10 mouse cellular contexts compared by ENCODE assay signal in genomic region chr2:45113912-45114311, GRCm38 (mm10). TPM values are rescaled to one million over a fixed set of nuclear protein-coding genes. Genes with fewer than 3 reads are reported as not detected.
DNase-seq lines count a peak whose midpoint lies in the region; ATAC-seq and TF ChIP-seq lines count a peak whose summit lies in the region.
"Had no signal": no experiment of that assay in that cellular context is flagged by ENCODE, and none has a peak within 500 bp of the region (broad histone marks: within the 10 kb centered on the region; RNA-seq: fewer than 3 reads in every experiment).

No protein-coding gene starts in this region.

- ATAC-seq in heart, postnatal 0 days (ENCODE audit: insufficient read depth, low read depth): no peak
- no peak for ATAC-seq in forebrain, embryonic 15.5 days (replicated peaks)
- ATAC-seq in midbrain, embryonic 11.5 days (ENCODE audit: low FRiP score): no peak
- ATAC-seq in erythroblast, adult 5-6 weeks (replicated peaks; ENCODE audit: low FRiP score, poor library complexity, severe bottlenecking): no peak

- H3K36me3 ChIP-seq in heart, postnatal 0 days (replicated peaks; ENCODE audit: control insufficient read depth, insufficient read depth, low read length): no peaks in the 10 kb centered on the region
- H3K36me3 ChIP-seq in forebrain, embryonic 15.5 days: no peaks in the 10 kb centered on the region
- no peaks in the 10 kb centered on the region for H3K36me3 ChIP-seq in midbrain, embryonic 11.5 days (ENCODE audit: control insufficient read depth, insufficient read depth, low read length)

- H3K4me1 ChIP-seq in heart, postnatal 0 days (ENCODE audit: control insufficient read depth, insufficient read depth): no peaks in the 10 kb centered on the region
- peaks cover 31% of the 10 kb centered on the region for H3K4me1 ChIP-seq in forebrain, embryonic 15.5 days
- peaks cover 22% of the 10 kb centered on the region for H3K4me1 ChIP-seq in midbrain, embryonic 11.5 days (ENCODE audit: control insufficient read depth, insufficient read depth, low read length)

- TF ChIP-seq CTCF in heart, postnatal 0 days (IDR thresholded peaks at IDR 0.05; ENCODE audit: low read depth): no peak

- DNase-seq in heart, postnatal 0 days (ENCODE audit: low spot score): no peak
- no peak for DNase-seq in heart, postnatal 36 days
- peak; percentile 73 for DNase-seq in MEL-GATA-1-ER (ENCODE audit: extremely low read depth, low read depth)
- peak; percentile 80 for DNase-seq in midbrain, embryonic 11.5 days (ENCODE audit: low spot score, missing footprints)
- no peak for DNase-seq in cerebellum, adult 18-20 months
- DNase-seq in right cerebral cortex, adult 18-20 months: no peak
- DNase-seq: cerebellum, adult 2 months; left cerebral cortex, postnatal 4 days had no signal

- no peaks in the 10 kb centered on the region for H3K27me3 ChIP-seq in heart, postnatal 0 days (ENCODE audit: control insufficient read depth, insufficient read depth, low read length)
- H3K27me3 ChIP-seq in forebrain, embryonic 15.5 days: no peaks in the 10 kb centered on the region
- H3K27me3 ChIP-seq in midbrain, embryonic 11.5 days (ENCODE audit: control insufficient read depth, insufficient read depth, low read length): no peaks in the 10 kb centered on the region

- no peaks in the 10 kb centered on the region for H3K9me3 ChIP-seq in heart, postnatal 0 days (replicated peaks; ENCODE audit: control insufficient read depth, low read length)
- H3K9me3 ChIP-seq in forebrain, embryonic 15.5 days: no peaks in the 10 kb centered on the region
- H3K9me3 ChIP-seq in midbrain, embryonic 11.5 days (ENCODE audit: control insufficient read depth, low read length): no peaks in the 10 kb centered on the region

- intact Hi-C loops in heart, postnatal 36 days (cut with DNase I): loop anchor here (5.0 to 10.0 kb wide), 5 partner anchors 401 to 1541 kb away; no protein-coding TSS in a partner anchor

- H3K27ac ChIP-seq in heart, postnatal 0 days (ENCODE audit: low read depth): 0 out of 2 replicates have a peak overlapping the region, but pooled peaks have one; percentile 59
- H3K27ac ChIP-seq in forebrain, embryonic 15.5 days (replicated peaks): peak overlapping the region; percentile 99
- no peak overlapping the region for H3K27ac ChIP-seq in midbrain, embryonic 11.5 days (ENCODE audit: low read depth, low read length)

- H3K9ac ChIP-seq in heart, postnatal 0 days (replicated peaks; ENCODE audit: low read depth, low read length): no peak overlapping the region
- H3K9ac ChIP-seq in forebrain, embryonic 15.5 days (replicated peaks): peak overlapping the region; percentile 97
- no peak overlapping the region for H3K9ac ChIP-seq in midbrain, embryonic 11.5 days (ENCODE audit: low read length)

- H3K4me2 ChIP-seq in heart, postnatal 0 days (ENCODE audit: low read depth, low read length): no peak overlapping the region
- H3K4me2 ChIP-seq in forebrain, embryonic 15.5 days (replicated peaks): peak overlapping the region; percentile 70
- H3K4me2 ChIP-seq in midbrain, embryonic 11.5 days: peak overlapping the region; percentile 76

- TF ChIP-seq EP300 in heart, postnatal 0 days (IDR thresholded peaks at IDR 0.05; ENCODE audit: low read depth): no peak

- H3K4me3 ChIP-seq in heart, postnatal 0 days (ENCODE audit: low read depth, low read length): no peak overlapping the region
- peak overlapping the region; percentile 93 for H3K4me3 ChIP-seq in forebrain, embryonic 15.5 days
- no peak overlapping the region; the same call in 1 of the 2 replicates for H3K4me3 ChIP-seq in midbrain, embryonic 11.5 days (ENCODE audit: low read depth, low read length)

- 87% methylated on average over 3 of the region's 3 CpGs for WGBS in heart, postnatal 0 days
- 28% methylated on average over 3 of the region's 3 CpGs for WGBS in forebrain, embryonic 15.5 days
- 10% methylated on average over 3 of the region's 3 CpGs for WGBS in midbrain, embryonic 11.5 days

RNA-seq across cellular contexts. Expression of gene Zeb2, which starts 3.3 kb away (rescaled TPM):
- 36.4 and 41.2 TPM in 2 replicates for total RNA-seq in heart, postnatal 0 days (2014; rRNA removed; ENCODE audit: low replicate concordance)
- polyA plus RNA-seq in heart, postnatal 0 days (2015; fragmentation: Nextera tagmentation; extraction: Ambion mirVana): 13.4 and 13.6 TPM in 2 replicates
- total RNA-seq in heart, postnatal 36 days (2021): 10 to 100 TPM; 53.1 to 54.2 TPM
- polyA plus RNA-seq in forebrain, embryonic 15.5 days (2015; fragmentation: Nextera tagmentation; extraction: Ambion mirVana): 106 and 119 TPM in 2 replicates
- polyA plus RNA-seq in midbrain, embryonic 11.5 days (2014; fragmentation: Nextera tagmentation; extraction: Ambion mirVana): 61.2 and 69.9 TPM in 2 replicates
- total RNA-seq in erythroblast, adult 5-6 weeks (2015; ENCODE audit: low replicate concordance): 33.2 and 42.6 TPM in 2 replicates
- total RNA-seq in erythroblast, adult 5-6 weeks (2017; ENCODE audit: low replicate concordance): 39.3 and 42.8 TPM in 2 replicates

Comparison
In these comparisons a context has a peak if more than half of its experiments do, and no peak if none do; other contexts are left out.
1. DNase-seq: peak in MEL-GATA-1-ER (single experiment) and midbrain, embryonic 11.5 days (single experiment); none in heart, postnatal 0 days (single experiment), heart, postnatal 36 days (0 of 2), cerebellum, adult 18-20 months (0 of 2) and right cerebral cortex, adult 18-20 months (single experiment).